Mouse (Mus musculus): ENCODE data around the gene Gm648. TPM values are rescaled to one million over a fixed set of nuclear protein-coding genes. Genes with fewer than 3 reads are reported as not detected.

Gene Gm648
- polyA plus RNA-seq, 1 experiment from 2014 or later, result not detected

Small RNA genes lying within 50 kb of the gene (microRNA-seq; reads per million reads assigned to microRNA genes)
- not detected for gene Mir5116

Other genes starting within 250 kb of the Gm648 start
- gene Zfp449, start 203.2 kb downstream of the Gm648 start, polyA plus RNA-seq (2015; fragmentation: Nextera tagmentation; extraction: Ambion mirVana), result 8.9 and 9.3 TPM in 2 replicates
- 6.1 and 6.8 TPM in 2 replicates for gene Smim10l2a, start 175.0 kb downstream of the Gm648 start, polyA plus RNA-seq (2015; fragmentation: Nextera tagmentation; extraction: Ambion mirVana)
- gene Gm2174, start 101.6 kb downstream of the Gm648 start, polyA plus RNA-seq (2015; fragmentation: Nextera tagmentation; extraction: Ambion mirVana), result 2.2 and 4.2 TPM in 2 replicates
- gene Ints6l, start 94.7 kb downstream of the Gm648 start, polyA plus RNA-seq (2015; fragmentation: Nextera tagmentation; extraction: Ambion mirVana), result 24.6 and 26.3 TPM in 2 replicates
- gene Gm10477, start 24.9 kb downstream of the Gm648 start, polyA plus RNA-seq (2015; fragmentation: Nextera tagmentation; extraction: Ambion mirVana), result not detected in 2 replicates
- 23.8 and 25.1 TPM in 2 replicates for gene Mmgt1, start 48.5 kb upstream of the Gm648 start, polyA plus RNA-seq (2015; fragmentation: Nextera tagmentation; extraction: Ambion mirVana)
- 13.6 and 15.6 TPM in 2 replicates for gene Slc9a6, start 60.2 kb upstream of the Gm648 start, polyA plus RNA-seq (2015; fragmentation: Nextera tagmentation; extraction: Ambion mirVana)
- gene Fhl1, start 182.2 kb upstream of the Gm648 start, polyA plus RNA-seq (2015; fragmentation: Nextera tagmentation; extraction: Ambion mirVana), result 52.3 and 57.3 TPM in 2 replicates

Measured in embryonic facial prominence, embryonic 13.5 days (tissue).